Mouse (Mus musculus): ENCODE measurements around the gene Yy1.

DNA sequence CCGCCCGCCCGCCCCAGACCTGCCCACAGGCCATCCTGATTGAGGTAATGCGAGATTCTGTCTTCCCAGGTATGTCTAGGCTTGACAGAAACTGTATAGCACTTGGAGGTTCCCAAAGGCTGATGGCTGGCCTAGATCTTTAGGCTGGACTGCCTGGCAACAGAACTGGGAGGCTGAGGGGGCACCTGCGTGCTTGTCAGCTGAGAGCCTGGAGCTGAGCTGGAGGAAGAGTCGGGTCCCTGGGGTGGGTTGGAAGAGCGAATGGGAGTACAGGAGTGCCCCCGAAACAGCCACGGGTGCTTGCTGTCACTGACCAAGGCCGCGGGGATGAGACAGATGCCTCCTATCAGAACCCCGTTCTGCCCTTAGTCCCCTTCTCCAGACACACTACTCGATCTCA lies 34.1 kb upstream of the Yy1 start:
- TF ChIP-seq CTCF (conservative IDR thresholded peaks at IDR 0.05; ENCODE audit: low read length) (no peak), NANOG (IDR thresholded peaks at IDR 0.05; ENCODE audit: borderline replicate concordance, low read length) (no peak)
